Mouse (Mus musculus) layer of hippocampus, adult 2 months (tissue): Measurements from ENCODE around the gene Lsm3. TPM values are rescaled to one million over a fixed set of nuclear protein-coding genes. Genes with fewer than 3 reads are reported as not detected.
"Not testable (repeated sequence)": the region's sequence is repeated elsewhere in the genome, so short reads cannot be mapped to it uniquely, and the experiment has no call there.

ENCODE experiments used
- DNase-seq, 2 experiments: peaks; one replicate each; pipeline ENCODE4 v3.0.0; 2022; ENCODE audit warnings: low spot score in 2 of 2
- H3K27ac ChIP-seq: fragments of 200-600 bp; 2 replicates; pipeline ENCODE4 v1.8.1; 2022
- H3K4me3 ChIP-seq: fragments of 200-600 bp; 2 replicates; pipeline ENCODE4 v1.8.1; 2022; ENCODE audit warnings: mild to moderate bottlenecking
- CTCF ChIP-seq: fragments of 200-600 bp; conservative IDR thresholded peaks from 2 replicates; pipeline ENCODE4 v1.8.1; 2022; ENCODE audit warnings: antibody characterized with exemption, mild to moderate bottlenecking, moderate library complexity
- long read RNA-seq, 2 experiments: library from polyadenylated mRNA; stranded (forward); transcript quantifications; one replicate each; pipeline ENCODE4 v2.0.0; 2021; ENCODE audit warnings: borderline mapping rate in 2 of 2
- total RNA-seq, 2 experiments: library from RNA; stranded (reverse); gene quantifications; 2 replicates each; pipeline ENCODE4 v1.2.3; 2021

Gene Lsm3
- total RNA-seq = 10 to 100 TPM; 35.0 to 36.9 TPM
- long read RNA-seq, experiment 1, transcript Lsm3-201 (4 exons, 743 nt) = major isoform, 15 of 17 reads
- long read RNA-seq, experiment 1, partial matches to known transcripts = 0 of 17 reads
- long read RNA-seq, experiment 1, other reads (novel, unspliced or antisense) = 2 of 17 reads
- long read RNA-seq, experiment 2, transcript Lsm3-201 (4 exons, 743 nt) = major isoform, 24 of 28 reads
- long read RNA-seq, experiment 2, partial matches to known transcripts = 1 of 28 reads
- long read RNA-seq, experiment 2, other reads (novel, unspliced or antisense) = 1 of 28 reads

- Histone ChIP-seq H3K4me3 (peak within 1 kb of the TSS; percentile 63), H3K27ac (peak within 1 kb of the TSS; percentile 82)
- peak; percentile 97 to 98 for DNase-seq
- TF ChIP-seq CTCF = peak; percentile 38; the same call in 1 of the 2 replicates
These were observed at the start of gene Lsm3, which contains the start of gene Xpc for GRCm38 (mm10) chr6:91515545-91516449. Lsm3 (plus strand) TSS chr6:91515928. Xpc (minus strand) TSS chr6:91515888.

- no peak for TF ChIP-seq CTCF
- no peak overlapping the region for H3K27ac ChIP-seq
- DNase-seq = no peak
- H3K4me3 ChIP-seq = no peak overlapping the region
These were observed 48.6 kb upstream of the Lsm3 start for GRCm38 (mm10) chr6:91467106-91467505.

GRCm38 (mm10) chr6:91470712-91471111 lies 45.0 kb upstream of the Lsm3 start:
- H3K4me3 ChIP-seq = no peak overlapping the region
- H3K27ac ChIP-seq = no peak overlapping the region
- no peak for DNase-seq
- no peak for TF ChIP-seq CTCF

- H3K27ac ChIP-seq, DNase-seq, H3K4me3 ChIP-seq: not testable (repeated sequence)
- peak; percentile 22; the same call in 1 of the 2 replicates for TF ChIP-seq CTCF
These were observed 44.3 kb upstream of the Lsm3 start for GRCm38 (mm10) chr6:91471427-91471826.

DNA sequence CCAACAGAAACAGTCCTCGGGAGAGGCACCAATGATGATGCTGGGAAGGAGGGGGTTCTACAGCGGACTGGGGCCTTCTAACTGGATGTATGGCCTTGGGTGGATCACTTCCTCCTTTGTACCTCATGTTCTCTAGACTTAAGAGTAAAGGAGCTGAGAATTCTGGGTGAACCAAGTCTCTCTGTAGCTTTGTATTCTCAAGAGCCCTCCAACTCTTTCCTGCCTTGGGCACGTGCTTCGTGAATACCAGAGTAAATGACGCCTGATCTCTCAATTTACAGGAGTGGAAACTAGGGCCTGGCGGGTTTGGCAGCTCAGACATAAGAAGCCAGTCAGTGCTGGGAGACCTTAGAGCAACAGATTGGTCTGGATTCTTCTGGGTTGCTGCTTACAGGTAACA lies 43.4 kb upstream of the Lsm3 start:
- peak overlapping the region; percentile 71 for H3K4me3 ChIP-seq
- no peak for DNase-seq
- TF ChIP-seq CTCF = no peak
- H3K27ac ChIP-seq = peak overlapping the region; percentile 92; the same call in 1 of the 2 replicates

DNA sequence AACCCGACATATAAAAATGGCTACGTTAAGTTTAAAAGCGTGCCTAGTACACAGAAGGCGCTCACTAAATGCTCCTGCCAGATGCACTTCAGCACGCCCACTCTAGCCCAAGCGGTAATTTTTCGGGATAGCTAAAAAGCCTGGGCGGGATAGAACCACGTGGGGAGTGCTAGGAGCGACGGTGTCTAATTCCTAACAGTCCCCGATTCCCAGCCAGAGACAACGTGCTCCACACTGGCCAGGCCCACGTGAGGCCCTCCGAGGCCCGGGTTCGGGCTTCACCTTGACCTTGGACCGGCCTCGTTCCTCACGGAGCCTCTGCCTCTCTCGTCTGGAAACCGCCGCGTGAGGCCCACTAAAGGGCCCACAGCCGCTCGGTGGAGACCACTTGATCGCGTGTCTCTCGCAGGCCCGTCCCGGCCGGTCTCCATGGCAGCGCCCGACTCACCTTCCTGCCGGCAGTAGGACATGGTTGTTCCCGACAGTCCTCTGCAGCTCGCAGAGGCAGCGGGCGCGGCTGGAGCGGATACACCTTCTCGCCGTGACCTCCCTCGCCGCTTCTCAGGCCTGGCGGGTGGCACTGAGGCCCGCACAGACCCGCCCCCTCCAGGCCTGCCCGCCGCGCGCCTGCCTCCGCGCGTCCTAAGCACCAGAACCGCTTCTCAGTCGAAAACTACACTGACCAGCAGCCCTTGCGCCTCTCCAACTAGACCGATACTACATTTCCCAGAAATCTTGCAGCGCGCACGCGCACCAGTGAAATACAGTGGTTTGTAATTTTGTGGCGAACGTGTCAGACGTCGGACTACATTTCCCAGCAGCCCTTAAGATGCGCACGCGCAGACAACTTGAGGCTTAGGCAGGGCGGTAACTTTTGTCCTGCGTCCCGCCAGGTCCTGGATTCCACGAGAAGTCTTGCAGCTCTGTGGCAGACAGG lies 42.6 kb upstream of the Lsm3 start, which contains the start of the genes Chchd4 and Tmem43:
TSS of gene Chchd4 (minus strand) at position 679 of the 937 bp plus-strand sequence.
TSS of gene Tmem43 (plus strand) at position 836 of the 937 bp plus-strand sequence.
- peak; percentile 97 to 99 for DNase-seq
- peak within 1 kb of the TSS; percentile 71 for H3K4me3 ChIP-seq
- H3K27ac ChIP-seq = peak within 1 kb of the TSS; percentile 92
- no peak for TF ChIP-seq CTCF

- DNase-seq = no peak
- no peak for TF ChIP-seq CTCF
- Histone ChIP-seq H3K4me3 (peak overlapping the region; percentile 71), H3K27ac (peak overlapping the region; percentile 73)
These were observed 41.8 kb upstream of the Lsm3 start for GRCm38 (mm10) chr6:91473805-91474440.

DNA sequence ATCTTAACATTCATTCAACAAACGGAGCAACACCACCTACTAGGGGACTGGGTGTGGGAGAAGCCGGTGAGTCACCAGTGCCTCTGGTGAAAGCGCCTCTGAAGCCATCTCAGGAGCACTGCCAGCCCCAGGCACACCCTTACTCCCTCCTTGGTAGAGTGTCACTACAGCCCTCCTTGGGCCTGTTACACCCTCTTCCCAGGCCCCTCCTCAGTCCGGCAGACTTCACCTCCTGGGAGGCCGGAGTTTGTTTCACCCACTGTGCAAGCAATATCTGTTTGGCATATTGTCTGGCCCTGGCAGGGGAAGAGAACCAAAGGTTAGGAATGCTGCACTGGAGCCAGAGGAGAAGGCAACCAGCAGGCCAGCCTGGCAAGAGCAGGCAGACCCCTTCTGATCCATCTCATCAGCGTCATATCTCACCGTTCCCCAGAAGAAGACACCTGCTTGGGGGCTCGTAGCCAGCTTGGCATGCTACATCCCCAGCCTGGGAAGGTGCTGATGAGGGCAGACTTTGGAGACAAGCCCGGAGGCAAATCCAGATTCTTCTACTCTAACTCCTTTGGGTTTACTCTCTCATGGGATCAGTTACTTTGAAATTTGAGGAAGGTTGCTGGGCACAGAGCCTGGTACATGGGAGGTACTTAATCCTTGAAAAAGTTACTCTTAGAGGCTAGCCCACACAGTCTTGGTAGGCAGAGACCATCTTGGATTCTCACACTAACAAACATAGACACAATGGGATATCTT lies 41.1 kb upstream of the Lsm3 start:
- no peak for TF ChIP-seq CTCF
- no peak for DNase-seq

DNA sequence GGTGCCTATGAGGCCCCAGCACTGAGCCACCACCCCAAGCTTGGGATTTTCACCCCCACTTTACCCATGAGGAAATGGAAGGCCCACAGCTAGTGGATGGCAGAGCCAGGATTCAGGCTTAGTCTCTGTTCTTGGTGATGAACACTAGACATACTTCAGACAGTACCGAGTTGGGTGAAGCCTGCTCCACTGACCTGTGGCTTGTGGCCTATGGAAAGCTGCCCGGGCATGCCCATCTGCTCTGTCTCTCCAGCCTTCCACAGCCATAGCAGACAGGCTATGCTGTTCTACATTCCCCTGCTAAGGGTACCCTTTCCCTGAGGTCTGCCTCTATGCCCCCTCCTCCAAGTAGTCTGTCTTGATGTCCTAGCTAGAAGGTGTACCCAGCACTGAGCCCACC lies 39.2 kb upstream of the Lsm3 start:
- no peak for TF ChIP-seq CTCF
- Histone ChIP-seq H3K4me3 (no peak overlapping the region), H3K27ac (no peak overlapping the region)
- no peak for DNase-seq

More for the DNA sequence above, 41.1 kb upstream of the Lsm3 start:
- Histone ChIP-seq H3K27ac (no peak overlapping the region), H3K4me3 (peak overlapping the region; percentile 71)

- Histone ChIP-seq H3K27ac (no peak overlapping the region), H3K4me3 (no peak overlapping the region)
- no peak for TF ChIP-seq CTCF
- no peak for DNase-seq
These were observed 32.4 kb upstream of the Lsm3 start for GRCm38 (mm10) chr6:91483371-91483770.
